Mouse (Mus musculus) left cerebral cortex, adult 9 months (tissue): ENCODE data around the gene Vmn2r35.
"Not testable (repeated sequence)": the region's sequence is repeated elsewhere in the genome, so short reads cannot be mapped to it uniquely, and the experiment has no call there.

ENCODE experiments used
- DNase-seq, 2 experiments: peaks; one replicate each; pipeline ENCODE4 v3.0.0; 2022; ENCODE audit warnings: low spot score in 2 of 2

The Vmn2r35 gene

GRCm38 (mm10) chr7:7819767-7820166 is at the start of gene Vmn2r35:
TSS of gene Vmn2r35 (minus strand) at chr7:7819867.
- DNase-seq, result not testable (repeated sequence)

GRCm38 (mm10) chr7:7794196-7794595 is 25.5 kb downstream of the Vmn2r35 start:
- DNase-seq, result not testable (repeated sequence)
